Mouse (Mus musculus) midbrain, embryonic 11.5 days (tissue): ENCODE data around the gene Hoxa9. TPM values are rescaled to one million over a fixed set of nuclear protein-coding genes. Genes with fewer than 3 reads are reported as not detected.

Experiments
- ATAC-seq: fragments of 200-750 bp; cut with Nextera tagmentation; 2 replicates; pipeline ENCODE4 v1.8.0; 2017; ENCODE audit warnings: moderate TSS enrichment, moderate library complexity; ENCODE audit not compliant: low FRiP score
- DNase-seq: peaks from one replicate; pipeline ENCODE4 v3.0.0; 2015; ENCODE audit warnings: low spot score; ENCODE audit errors: missing footprints
- H3K27ac ChIP-seq: fragments of 300-500 bp; sonication (generic); 2 replicates; pipeline ENCODE4 v1.5.1; 2014; ENCODE audit warnings: low read depth, low read length
- H3K27me3 ChIP-seq: fragments of 300-500 bp; sonication (generic); 2 replicates; pipeline ENCODE4 v1.6.1; 2014; ENCODE audit warnings: mild to moderate bottlenecking, low read length, moderate library complexity, mixed read lengths; ENCODE audit not compliant: control insufficient read depth, insufficient read depth
- H3K36me3 ChIP-seq: fragments of 300-500 bp; sonication (generic); 2 replicates; pipeline ENCODE4 v1.6.1; 2014; ENCODE audit warnings: mild to moderate bottlenecking, low read length, moderate library complexity, mixed read lengths; ENCODE audit not compliant: control insufficient read depth, insufficient read depth
- H3K4me1 ChIP-seq: fragments of 300-500 bp; sonication (generic); 2 replicates; pipeline ENCODE4 v1.6.1; 2014; ENCODE audit warnings: low read length; ENCODE audit not compliant: control insufficient read depth, insufficient read depth
- H3K4me2 ChIP-seq: fragments of 300-500 bp; sonication (generic); 2 replicates; pipeline ENCODE4 v1.6.1; 2014; ENCODE audit warnings: mild to moderate bottlenecking, moderate library complexity
- H3K4me3 ChIP-seq: fragments of 300-500 bp; sonication (generic); 2 replicates; pipeline ENCODE4 v1.5.1; 2014; ENCODE audit warnings: low read depth, low read length
- H3K9ac ChIP-seq: fragments of 300-500 bp; sonication (generic); 2 replicates; pipeline ENCODE4 v1.6.1; 2014; ENCODE audit warnings: low read length
- H3K9me3 ChIP-seq: fragments of 300-500 bp; sonication (generic); 2 replicates; pipeline ENCODE4 v1.6.1; 2016; ENCODE audit warnings: low read length; ENCODE audit not compliant: control insufficient read depth
- WGBS: fragments of 180-500 bp; shearing (Covaris S2); extraction: QIAGEN DNeasy Blood & Tissue Kit; methylation state at CpG from one replicate; pipeline ENCODE4 v1.1.7; 2014; 5-methylcytosine and 5-hydroxymethylcytosine counted together
- polyA plus RNA-seq: library from polyadenylated mRNA; unstranded; fragments of >200 nt; fragmentation: Nextera tagmentation; extraction: Ambion mirVana; gene quantifications from 2 replicates; pipeline ENCODE4 v1.2.1, GENCODE M21; 2014

The Hoxa9 gene
- polyA plus RNA-seq, 1 experiment from 2014 or later = not detected

- H3K4me2 ChIP-seq = no peak overlapping the region
- DNase-seq (peak; percentile 92), ATAC-seq (no peak)
- no peaks in the 10 kb centered on the region for H3K9me3 ChIP-seq
- no peak overlapping the region for H3K9ac ChIP-seq
- H3K4me1 ChIP-seq = no peaks in the 10 kb centered on the region
- H3K4me3 ChIP-seq = no peak overlapping the region
- H3K27ac ChIP-seq = no peak overlapping the region
- 4% methylated on average over 3 of the region's 3 CpGs for WGBS
- no peaks in the 10 kb centered on the region for H3K36me3 ChIP-seq
- peaks cover 97% of the 10 kb centered on the region for H3K27me3 ChIP-seq
These were observed 37.9 kb upstream of the Hoxa9 start for GRCm38 (mm10) chr6:52268756-52269155.

- DNase-seq (peak; percentile 88), ATAC-seq (no peak)
- no peak overlapping the region for H3K4me3 ChIP-seq
- no peak overlapping the region for H3K27ac ChIP-seq
- no peak overlapping the region for H3K9ac ChIP-seq
- H3K27me3 ChIP-seq = peaks cover 97% of the 10 kb centered on the region
- no peak overlapping the region for H3K4me2 ChIP-seq
- H3K4me1 ChIP-seq = no peaks in the 10 kb centered on the region
- H3K9me3 ChIP-seq = no peaks in the 10 kb centered on the region
- no peaks in the 10 kb centered on the region for H3K36me3 ChIP-seq
- under 1% methylated on average over 7 of the region's 7 CpGs for WGBS
These were observed 37.5 kb upstream of the Hoxa9 start for GRCm38 (mm10) chr6:52268341-52268740.

GRCm38 (mm10) chr6:52267691-52268090 lies 36.8 kb upstream of the Hoxa9 start:
- Histone ChIP-seq H3K36me3 (no peaks in the 10 kb centered on the region), H3K4me2 (no peak overlapping the region), H3K27me3 (peaks cover 97% of the 10 kb centered on the region), H3K27ac (no peak overlapping the region), H3K9me3 (no peaks in the 10 kb centered on the region), H3K9ac (no peak overlapping the region), H3K4me3 (no peak overlapping the region), H3K4me1 (no peaks in the 10 kb centered on the region)
- DNase-seq (peak; percentile 96), ATAC-seq (no peak)
- WGBS = 2% methylated on average over 3 of the region's 3 CpGs

- peak; percentile 94 for DNase-seq
- ATAC-seq = no peak
- no peak overlapping the region for H3K4me2 ChIP-seq
- peaks cover 97% of the 10 kb centered on the region for H3K27me3 ChIP-seq
- no peaks in the 10 kb centered on the region for H3K9me3 ChIP-seq
- H3K4me3 ChIP-seq = no peak overlapping the region
- no peak overlapping the region for H3K9ac ChIP-seq
- H3K4me1 ChIP-seq = no peaks in the 10 kb centered on the region
- no peaks in the 10 kb centered on the region for H3K36me3 ChIP-seq
- H3K27ac ChIP-seq = no peak overlapping the region
- 18% methylated on average over 5 of the region's 5 CpGs for whole genome bisulfite sequencing
These were observed 36.3 kb upstream of the Hoxa9 start for GRCm38 (mm10) chr6:52267221-52267620.

- H3K36me3 ChIP-seq = no peaks in the 10 kb centered on the region
- no peak for ATAC-seq
- peak; percentile 92 for DNase-seq
- no peak overlapping the region for H3K27ac ChIP-seq
- H3K9me3 ChIP-seq = no peaks in the 10 kb centered on the region
- peaks cover 98% of the 10 kb centered on the region for H3K27me3 ChIP-seq
- H3K4me3 ChIP-seq = no peak overlapping the region
- H3K4me2 ChIP-seq = no peak overlapping the region
- no peak overlapping the region for H3K9ac ChIP-seq
- WGBS = 0% methylated on average over 9 of the region's 9 CpGs
- H3K4me1 ChIP-seq = no peaks in the 10 kb centered on the region
These were observed 35.7 kb upstream of the Hoxa9 start for GRCm38 (mm10) chr6:52266666-52266985.

GRCm38 (mm10) chr6:52265913-52266665 lies 35.2 kb upstream of the Hoxa9 start:
- no peaks in the 10 kb centered on the region for H3K9me3 ChIP-seq
- under 1% methylated on average over 19 of the region's 19 CpGs for WGBS

GRCm38 (mm10) chr6:52265306-52265912 lies 34.5 kb upstream of the Hoxa9 start:
- H3K4me1 ChIP-seq = no peaks in the 10 kb centered on the region; the same call in 1 of the 2 replicates
- peaks cover 98% of the 10 kb centered on the region for H3K27me3 ChIP-seq
- ATAC-seq (no peak), DNase-seq (peak; percentile 95)
- H3K9me3 ChIP-seq = no peaks in the 10 kb centered on the region
- WGBS = 1% methylated on average over 18 of the region's 18 CpGs
- H3K4me3 ChIP-seq = no peak overlapping the region
- no peak overlapping the region for H3K27ac ChIP-seq
- no peak overlapping the region for H3K9ac ChIP-seq
- H3K4me2 ChIP-seq = no peak overlapping the region
- no peaks in the 10 kb centered on the region for H3K36me3 ChIP-seq

More at GRCm38 (mm10) chr6:52265913-52266665, 35.2 kb upstream of the Hoxa9 start:
- Histone ChIP-seq H3K9ac (no peak overlapping the region), H3K4me2 (no peak overlapping the region), H3K4me3 (no peak overlapping the region), H3K27me3 (peaks cover 98% of the 10 kb centered on the region), H3K4me1 (no peaks in the 10 kb centered on the region; the same call in 1 of the 2 replicates), H3K27ac (no peak overlapping the region), H3K36me3 (no peaks in the 10 kb centered on the region)
- ATAC-seq (no peak), DNase-seq (peak; percentile 97)

- Histone ChIP-seq H3K9me3 (no peaks in the 10 kb centered on the region), H3K27ac (no peak overlapping the region), H3K9ac (no peak overlapping the region), H3K36me3 (no peaks in the 10 kb centered on the region), H3K4me1 (no peaks in the 10 kb centered on the region; the same call in 1 of the 2 replicates), H3K27me3 (peaks cover 98% of the 10 kb centered on the region), H3K4me3 (no peak overlapping the region), H3K4me2 (no peak overlapping the region)
- DNase-seq (peak; percentile 95), ATAC-seq (no peak)
- WGBS = 3% methylated on average over 5 of the region's 5 CpGs
These were observed 33.4 kb upstream of the Hoxa9 start for GRCm38 (mm10) chr6:52264106-52264790.

- Histone ChIP-seq H3K9me3 (no peaks in the 10 kb centered on the region), H3K36me3 (no peaks in the 10 kb centered on the region), H3K9ac (no peak overlapping the region), H3K27me3 (peaks cover 98% of the 10 kb centered on the region), H3K4me2 (no peak overlapping the region), H3K4me3 (no peak overlapping the region), H3K27ac (no peak overlapping the region), H3K4me1 (no peaks in the 10 kb centered on the region; the same call in 1 of the 2 replicates)
- WGBS = 3% methylated on average over 6 of the region's 6 CpGs
- DNase-seq (no peak), ATAC-seq (no peak)
These were observed 32.4 kb upstream of the Hoxa9 start for GRCm38 (mm10) chr6:52263321-52263585.
